Mouse (Mus musculus) thymus, adult 2 months (tissue): ENCODE results near the gene Dact1.

Experiments used
- CTCF ChIP-seq: fragments of 200-500 bp; IDR thresholded peaks from 2 replicates; pipeline ENCODE4 v1.5.1; 2012; ENCODE audit warnings: mild to moderate bottlenecking, control low read depth, low read length, moderate library complexity, borderline replicate concordance; ENCODE audit not compliant: control insufficient read depth, poor library complexity, insufficient read depth; ENCODE audit errors: extremely low read depth
- POLR2A ChIP-seq: fragments of 200-500 bp; IDR thresholded peaks from 2 replicates; pipeline ENCODE4 v1.6.1; 2012; ENCODE audit warnings: mild to moderate bottlenecking, low read length, control low read depth, moderate library complexity; ENCODE audit not compliant: control insufficient read depth, poor library complexity, insufficient read depth; ENCODE audit errors: extremely low read depth

- TF ChIP-seq CTCF, result no peak
- TF ChIP-seq POLR2A, result no peak
These were observed 45.0 kb downstream of the Dact1 start for GRCm38 (mm10) chr12:71354656-71355055.
